Mouse (Mus musculus) MEL (cell line): Measurements from ENCODE around the gene Tpcn1. TPM values are rescaled to one million over a fixed set of nuclear protein-coding genes. Genes with fewer than 3 reads are reported as not detected.

Source experiments
- DNase-seq: peaks from one replicate; pipeline ENCODE4 v3.0.0; 2011; ENCODE audit warnings: low read depth, low spot score
- H3K27ac ChIP-seq: 2 replicates; pipeline ENCODE4 v1.5.1; 2012; ENCODE audit warnings: low read depth, mild to moderate bottlenecking, control low read depth, low read length, moderate library complexity; ENCODE audit not compliant: control insufficient read depth
- H3K27me3 ChIP-seq, 2 experiments: fragments of 150-350 bp in 1 of 2; sonication (generic) in 1 of 2; 2 replicates each; pipeline ENCODE4 v1.6.1; 2012; ENCODE audit warnings: low read length in 2 of 2, mild to moderate bottlenecking in 2 of 2, improper control_type of control experiment in 1 of 2, moderate library complexity in 1 of 2; ENCODE audit not compliant: insufficient read depth in 2 of 2, control insufficient read depth in 1 of 2
- H3K36me3 ChIP-seq, 2 experiments: 2 replicates each; pipeline ENCODE4 v1.6.1; 2012 to 2014; ENCODE audit warnings: low read length in 2 of 2, improper control_type of control experiment in 1 of 2, inconsistent platforms in 1 of 2, mild to moderate bottlenecking in 1 of 2; ENCODE audit not compliant: insufficient read depth in 2 of 2, control insufficient read depth in 1 of 2
- H3K4me1 ChIP-seq, 2 experiments: fragments of 150-350 bp in 1 of 2; sonication (generic) in 1 of 2; 2 replicates each; pipeline ENCODE4 v1.6.1; 2012; ENCODE audit warnings: low read length in 2 of 2, improper control_type of control experiment in 1 of 2, mild to moderate bottlenecking in 1 of 2; ENCODE audit not compliant: insufficient read depth in 2 of 2, control insufficient read depth in 1 of 2
- H3K4me3 ChIP-seq, 2 experiments: fragments of 150-350 bp in 1 of 2; sonication (generic) in 1 of 2; 2 replicates each; pipeline ENCODE4 v1.5.1; 2012; ENCODE audit warnings: low read depth in 2 of 2, low read length in 2 of 2, mild to moderate bottlenecking in 2 of 2, moderate library complexity in 2 of 2, control low read depth in 1 of 2, improper control_type of control experiment in 1 of 2; ENCODE audit not compliant: control insufficient read depth in 1 of 2, insufficient read depth in 1 of 2
- H3K79me2 ChIP-seq: 2 replicates; pipeline ENCODE4 v1.6.1; 2012; ENCODE audit warnings: mild to moderate bottlenecking, low read length, moderate library complexity; ENCODE audit not compliant: control insufficient read depth, poor library complexity, insufficient read depth
- H3K9ac ChIP-seq: 2 replicates; pipeline ENCODE4 v1.6.1; 2012; ENCODE audit warnings: low read depth, mild to moderate bottlenecking, control low read depth, low read length, moderate library complexity; ENCODE audit not compliant: control insufficient read depth, poor library complexity, severe bottlenecking
- H3K9me3 ChIP-seq: fragments of 150-350 bp; sonication (generic); replicated peaks from 2 replicates; pipeline ENCODE4 v1.6.1; 2012; ENCODE audit warnings: mild to moderate bottlenecking, low read length, improper control_type of control experiment, moderate library complexity; ENCODE audit not compliant: insufficient read depth
- CHD1 ChIP-seq: IDR thresholded peaks from 2 replicates; pipeline ENCODE4 v1.6.1; 2012; ENCODE audit warnings: low read depth, mild to moderate bottlenecking, inconsistent platforms, low read length, improper control_type of control experiment
- CTCF ChIP-seq, 3 experiments: IDR thresholded peaks in 2 of 3; conservative IDR thresholded peaks in 1 of 3; 2 replicates each; pipeline ENCODE4 v1.5.1; 2011 to 2012; ENCODE audit warnings: low read length in 3 of 3, low read depth in 2 of 3, mild to moderate bottlenecking in 2 of 3, improper control_type of control experiment in 1 of 3, inconsistent platforms in 1 of 3, mixed read lengths in 1 of 3, moderate library complexity in 1 of 3; ENCODE audit not compliant: control insufficient read depth in 1 of 3, insufficient read depth in 1 of 3, poor library complexity in 1 of 3, severe bottlenecking in 1 of 3
- MAX ChIP-seq: IDR thresholded peaks from 2 replicates; pipeline ENCODE4 v1.6.1; 2011; ENCODE audit warnings: low read length, improper control_type of control experiment
- NRF1 ChIP-seq: IDR thresholded peaks from 2 replicates; pipeline ENCODE4 v1.6.1; 2014; ENCODE audit warnings: low read depth, mild to moderate bottlenecking, inconsistent platforms, low read length, improper control_type of control experiment, moderate library complexity; ENCODE audit not compliant: poor library complexity, insufficient read depth, severe bottlenecking
- POLR2A ChIP-seq, 2 experiments: IDR thresholded peaks; 2 replicates each; pipeline ENCODE4 v1.6.1; 2011 to 2012; ENCODE audit warnings: low read length in 2 of 2, mild to moderate bottlenecking in 2 of 2, control low read depth in 1 of 2, improper control_type of control experiment in 1 of 2, low read depth in 1 of 2, moderate library complexity in 1 of 2; ENCODE audit not compliant: control insufficient read depth in 1 of 2, insufficient read depth in 1 of 2, poor library complexity in 1 of 2
- POLR2AphosphoS2 ChIP-seq: IDR thresholded peaks from 2 replicates; pipeline ENCODE4 v1.6.1; 2011; ENCODE audit warnings: low read length, improper control_type of control experiment
- POLR2AphosphoS5 ChIP-seq: IDR thresholded peaks from 2 replicates; pipeline ENCODE4 v1.6.1; 2012; ENCODE audit warnings: low read depth, borderline replicate concordance, mild to moderate bottlenecking, inconsistent platforms, low read length, moderate library complexity, mixed read lengths
- RAD21 ChIP-seq: IDR thresholded peaks from 2 replicates; pipeline ENCODE4 v1.6.1; 2011; ENCODE audit warnings: mild to moderate bottlenecking, low read depth, low read length, improper control_type of control experiment
- SIN3A ChIP-seq: IDR thresholded peaks from 2 replicates; pipeline ENCODE4 v1.6.1; 2012; ENCODE audit warnings: low read length, improper control_type of control experiment, inconsistent platforms
- SMC3 ChIP-seq: IDR thresholded peaks from 2 replicates; pipeline ENCODE4 v1.6.1; 2011; ENCODE audit warnings: low read depth, low read length, improper control_type of control experiment
- TAL1 ChIP-seq: IDR thresholded peaks from 2 replicates; pipeline ENCODE4 v1.6.1; 2012; ENCODE audit warnings: mild to moderate bottlenecking, inconsistent platforms, low read length, moderate library complexity, mixed read lengths
- UBTF ChIP-seq: IDR thresholded peaks from 2 replicates; pipeline ENCODE4 v1.6.1; 2012; ENCODE audit warnings: low read depth, mild to moderate bottlenecking, inconsistent platforms, low read length, improper control_type of control experiment, moderate library complexity, borderline replicate concordance; ENCODE audit not compliant: insufficient read depth
- USF2 ChIP-seq, 2 experiments: IDR thresholded peaks; 2 replicates each; pipeline ENCODE4 v1.6.1; 2011 to 2012; ENCODE audit warnings: improper control_type of control experiment in 2 of 2, low read length in 2 of 2, borderline replicate concordance in 1 of 2, inconsistent platforms in 1 of 2, low read depth in 1 of 2, mild to moderate bottlenecking in 1 of 2; ENCODE audit not compliant: insufficient read depth in 1 of 2
- ZC3H11A ChIP-seq: IDR thresholded peaks from 2 replicates; pipeline ENCODE4 v1.6.1; 2012; ENCODE audit warnings: low read depth, mild to moderate bottlenecking, inconsistent platforms, low read length, improper control_type of control experiment
- ZMIZ1 ChIP-seq: IDR thresholded peaks from 2 replicates; pipeline ENCODE4 v1.6.1; 2012; ENCODE audit warnings: low read depth, mild to moderate bottlenecking, inconsistent platforms, low read length, improper control_type of control experiment, moderate library complexity
- polyA plus RNA-seq, 2 experiments: library from polyadenylated mRNA; stranded (reverse) in 1 of 2; unstranded in 1 of 2; fragments of >175 nt in 1 of 2; fragments of >200 nt in 1 of 2; gene quantifications; 2 replicates each; pipeline versions ENCODE4 v1.2.1 to v1.2.4; 2012; ENCODE audit warnings: low replicate concordance in 2 of 2, low read depth in 1 of 2; ENCODE audit not compliant: insufficient read length in 2 of 2, insufficient read depth in 1 of 2, missing spikeins in 1 of 2
- total RNA-seq: library from RNA; depleted of rRNA; stranded (reverse); fragments of 300-350 nt; gene quantifications from 2 replicates; pipeline ENCODE4 v1.2.3, GENCODE M21; 2012

Gene Tpcn1
- total and polyA plus RNA-seq, 3 experiments = 11.3 to 43.2 TPM; not detected in 1

DNA sequence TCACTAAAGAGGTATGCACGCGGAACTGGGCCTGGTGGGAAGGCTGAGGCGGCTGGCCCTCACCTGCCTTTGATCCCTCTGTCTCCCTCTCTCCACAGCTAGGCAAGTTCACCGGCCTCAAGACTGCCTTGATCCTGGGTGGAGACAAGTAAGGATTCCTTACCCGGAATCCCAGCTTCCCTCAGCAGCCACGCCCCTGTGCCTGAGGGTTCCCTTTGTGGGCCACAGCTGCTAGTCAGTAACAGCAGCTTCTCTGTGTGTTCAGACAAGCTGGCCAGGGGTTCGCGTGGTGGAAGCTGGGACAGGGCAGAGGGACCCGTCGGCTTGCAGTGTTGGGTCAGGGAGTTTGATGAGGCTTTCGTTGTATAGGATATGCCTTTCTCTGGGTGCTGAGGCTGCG, 30.3 kb upstream of the Tpcn1 start:
- Histone ChIP-seq H3K9ac (no peak overlapping the region), H3K27me3 (no peaks in the 10 kb centered on the region), H3K27ac (no peak overlapping the region), H3K36me3 (peaks cover 0 to 6% of the 10 kb centered on the region in 2 experiments; a peak in 2 of 4 replicates), H3K79me2 (peaks cover 15% of the 10 kb centered on the region), H3K4me1 (no peaks in the 10 kb centered on the region), H3K9me3 (no peaks in the 10 kb centered on the region), H3K4me3 (no peak overlapping the region)
- DNase-seq = no peak
- TF ChIP-seq UBTF = no peak
- no peak for TF ChIP-seq USF2 (IDR thresholded peaks at IDR 0.05; ENCODE audit: borderline replicate concordance in 1 of 2, insufficient read depth in 1 of 2, low read depth in 1 of 2, low read length in 2 of 2)
- no peak for TF ChIP-seq ZC3H11A
- no peak for TF ChIP-seq POLR2AphosphoS2
- TF ChIP-seq POLR2AphosphoS5 = no peak
- no peak for TF ChIP-seq NRF1
- TF ChIP-seq TAL1 = no peak
- no peak for TF ChIP-seq CHD1

GRCm38 (mm10) chr5:120615903-120616302, 27.4 kb upstream of the Tpcn1 start:
- H3K4me1 ChIP-seq = peaks cover 2 to 8% of the 10 kb centered on the region in 2 experiments; a peak in 2 of 4 replicates
- H3K36me3 ChIP-seq = peaks cover 0 to 1% of the 10 kb centered on the region in 2 experiments; a peak in 2 of 4 replicates
- peak; percentile 77 for DNase-seq
- 0 out of 2 replicates have a peak, but pooled peaks have one; percentile 16 for TF ChIP-seq MAX
- TF ChIP-seq CTCF (IDR thresholded peaks at IDR 0.05 in 2 of 3, conservative IDR thresholded peaks at IDR 0.05 in 1 of 3; ENCODE audit: control insufficient read depth in 1 of 3, insufficient read depth in 1 of 3, low read depth in 2 of 3, low read length in 3 of 3, poor library complexity in 1 of 3, severe bottlenecking in 1 of 3) = peak; percentile 62 to 89 (median 71)
- no peak for TF ChIP-seq SIN3A
- peak; percentile 33 for TF ChIP-seq SMC3
- TF ChIP-seq POLR2A (IDR thresholded peaks at IDR 0.05; ENCODE audit: control insufficient read depth in 1 of 2, insufficient read depth in 1 of 2, low read depth in 1 of 2, low read length in 2 of 2, poor library complexity in 1 of 2) = no peak
- TF ChIP-seq RAD21 = peak; percentile 26; the same call in 1 of the 2 replicates
- no peak for TF ChIP-seq ZMIZ1
- peaks cover 29% of the 10 kb centered on the region for H3K79me2 ChIP-seq
- H3K9ac ChIP-seq = no peak overlapping the region
- H3K9me3 ChIP-seq = no peaks in the 10 kb centered on the region
- no peaks in the 10 kb centered on the region for H3K27me3 ChIP-seq
- no peak overlapping the region for H3K27ac ChIP-seq
- no peak overlapping the region for H3K4me3 ChIP-seq
